Comparison of ENCODE assay signal across 13 mouse cellular contexts in genomic region chr10:95280327-95280726, GRCm38 (mm10). TPM values are rescaled to one million over a fixed set of nuclear protein-coding genes. Genes with fewer than 3 reads are reported as not detected.
DNase-seq lines count a peak whose midpoint lies in the region; ATAC-seq and TF ChIP-seq lines count a peak whose summit lies in the region.
"Had no signal": no experiment of that assay in that cellular context is flagged by ENCODE, and none has a peak within 500 bp of the region (broad histone marks: within the 10 kb centered on the region; RNA-seq: fewer than 3 reads in every experiment).

No protein-coding gene starts in this region.

- WGBS in forebrain, postnatal 0 days: 66% methylated on average over 3 of the region's 3 CpGs
- 77% methylated on average over 3 of the region's 3 CpGs for WGBS in forebrain, embryonic 15.5 days
- WGBS in midbrain, embryonic 13.5 days: 96% methylated on average over 3 of the region's 3 CpGs

- ATAC-seq in forebrain, postnatal 0 days: no peak; the same call in 1 of the 2 replicates
- no peak for ATAC-seq in forebrain, embryonic 15.5 days (replicated peaks)
- no peak for ATAC-seq in midbrain, embryonic 13.5 days

- H3K4me3 ChIP-seq in forebrain, postnatal 0 days (ENCODE audit: low read depth, low read length): no peak overlapping the region
- no peak overlapping the region for H3K4me3 ChIP-seq in forebrain, embryonic 15.5 days
- no peak overlapping the region for H3K4me3 ChIP-seq in midbrain, embryonic 13.5 days (replicated peaks)
- H3K4me3 ChIP-seq: layer of hippocampus, adult 2 months; limb, embryonic 13.5 days; myocyte had no signal

- no peaks in the 10 kb centered on the region for H3K36me3 ChIP-seq in forebrain, postnatal 0 days (ENCODE audit: insufficient read depth)
- no peaks in the 10 kb centered on the region for H3K36me3 ChIP-seq in forebrain, embryonic 15.5 days
- no peaks in the 10 kb centered on the region for H3K36me3 ChIP-seq in midbrain, embryonic 13.5 days
- H3K36me3 ChIP-seq: limb, embryonic 13.5 days had no signal

- H3K9me3 ChIP-seq in forebrain, postnatal 0 days (ENCODE audit: low read length): no peaks in the 10 kb centered on the region
- no peaks in the 10 kb centered on the region for H3K9me3 ChIP-seq in forebrain, embryonic 15.5 days
- no peaks in the 10 kb centered on the region for H3K9me3 ChIP-seq in midbrain, embryonic 13.5 days
- H3K9me3 ChIP-seq: limb, embryonic 13.5 days had no signal

- intact Hi-C loops in left cerebral cortex, postnatal 4 days (cut with DNase I): no loop called here
- intact Hi-C loops in left cerebral cortex, postnatal 36 days (cut with DNase I): no loop called here

- no peaks in the 10 kb centered on the region for H3K27me3 ChIP-seq in forebrain, postnatal 0 days (ENCODE audit: insufficient read depth, low read length)
- H3K27me3 ChIP-seq in forebrain, embryonic 15.5 days: no peaks in the 10 kb centered on the region
- H3K27me3 ChIP-seq in midbrain, embryonic 13.5 days: no peaks in the 10 kb centered on the region
- H3K27me3 ChIP-seq: limb, embryonic 13.5 days had no signal

- no peak for TF ChIP-seq CTCF in forebrain, postnatal 0 days (IDR thresholded peaks at IDR 0.05; ENCODE audit: low read depth)

- peak; percentile 47 for DNase-seq in forebrain, postnatal 0 days
- DNase-seq in left cerebral cortex, postnatal 4 days: peak; percentile 76
- DNase-seq in left cerebral cortex, postnatal 36 days (ENCODE audit: low spot score in 2 of 2): no peak
- DNase-seq in cerebellum, adult 9-10 months: peak; percentile 82
- peak; percentile 74 to 76 for DNase-seq in kidney, postnatal 25 days
- no peak for DNase-seq in adrenal gland, adult 18-20 months (ENCODE audit: low spot score in 2 of 2)
- DNase-seq: B cell, adult 2 months; thymus, postnatal 25 days had no signal

- no peak overlapping the region for H3K4me2 ChIP-seq in forebrain, postnatal 0 days (ENCODE audit: low read depth)
- no peak overlapping the region for H3K4me2 ChIP-seq in forebrain, embryonic 15.5 days (replicated peaks)
- no peak overlapping the region for H3K4me2 ChIP-seq in midbrain, embryonic 13.5 days (replicated peaks)
- H3K4me2 ChIP-seq: limb, embryonic 13.5 days had no signal

- no peak overlapping the region for H3K9ac ChIP-seq in forebrain, postnatal 0 days
- no peak overlapping the region for H3K9ac ChIP-seq in forebrain, embryonic 15.5 days (replicated peaks)
- no peak overlapping the region for H3K9ac ChIP-seq in midbrain, embryonic 13.5 days (replicated peaks)
- H3K9ac ChIP-seq: limb, embryonic 13.5 days had no signal

- no peaks in the 10 kb centered on the region for H3K4me1 ChIP-seq in forebrain, postnatal 0 days (ENCODE audit: insufficient read depth)
- H3K4me1 ChIP-seq in forebrain, embryonic 15.5 days: peaks cover 8% of the 10 kb centered on the region
- no peaks in the 10 kb centered on the region for H3K4me1 ChIP-seq in midbrain, embryonic 13.5 days (replicated peaks)

- no peak overlapping the region for H3K27ac ChIP-seq in forebrain, postnatal 0 days (ENCODE audit: low read depth, low read length)
- H3K27ac ChIP-seq in forebrain, embryonic 15.5 days (replicated peaks): no peak overlapping the region
- H3K27ac ChIP-seq in midbrain, embryonic 13.5 days: no peak overlapping the region
- H3K27ac ChIP-seq: layer of hippocampus, adult 2 months; limb, embryonic 13.5 days had no signal

RNA-seq across cellular contexts. Expression of gene Cradd, which starts 43.6 kb away (rescaled TPM):
- total RNA-seq in forebrain, postnatal 0 days (2014; rRNA removed): 8.3 and 10.8 TPM in 2 replicates
- polyA plus RNA-seq in forebrain, postnatal 0 days (2015; fragmentation: Nextera tagmentation; extraction: Ambion mirVana): 8.5 and 10.3 TPM in 2 replicates
- polyA plus RNA-seq in forebrain, embryonic 15.5 days (2015; fragmentation: Nextera tagmentation; extraction: Ambion mirVana): 9.5 and 10.1 TPM in 2 replicates
- 1 to 10 TPM; 7.4 TPM for total RNA-seq in left cerebral cortex, postnatal 4 days (2021)
- total RNA-seq in left cerebral cortex, postnatal 36 days (2021): 1 to 10 TPM; 4.8 to 7.7 TPM
- 1 to 10 TPM; 5.4 to 7.3 TPM for total RNA-seq in adrenal gland, adult 18-20 months (2021)
- 10.1 and 10.7 TPM in 2 replicates for polyA plus RNA-seq in midbrain, embryonic 13.5 days (2015; fragmentation: Nextera tagmentation; extraction: Ambion mirVana)

Comparison
In these comparisons a context has a peak if more than half of its experiments do, and no peak if none do; other contexts are left out.
1. DNase-seq: peak in forebrain, postnatal 0 days (single experiment), left cerebral cortex, postnatal 4 days (single experiment), cerebellum, adult 9-10 months (single experiment) and kidney, postnatal 25 days (2 of 2); none in left cerebral cortex, postnatal 36 days (0 of 2) and adrenal gland, adult 18-20 months (0 of 2).